Mouse (Mus musculus): ENCODE measurements around the gene Acr.

The Acr gene

GRCm38 (mm10) chr15:89623626-89623959, 55.5 kb downstream of the Acr start:
- DNase-seq, result peak; percentile 74

Data from lung, postnatal 10 days (tissue).